Mouse (Mus musculus): ENCODE data around the gene Pofut1. TPM values are rescaled to one million over a fixed set of nuclear protein-coding genes. Genes with fewer than 3 reads are reported as not detected.
A peak's percentile ranks its signal among the peaks of the same experiment; 100 is the strongest.

Gene Pofut1
- 10 to 100 TPM; 21.8 to 25.0 TPM for total RNA-seq (2021)

DNA sequence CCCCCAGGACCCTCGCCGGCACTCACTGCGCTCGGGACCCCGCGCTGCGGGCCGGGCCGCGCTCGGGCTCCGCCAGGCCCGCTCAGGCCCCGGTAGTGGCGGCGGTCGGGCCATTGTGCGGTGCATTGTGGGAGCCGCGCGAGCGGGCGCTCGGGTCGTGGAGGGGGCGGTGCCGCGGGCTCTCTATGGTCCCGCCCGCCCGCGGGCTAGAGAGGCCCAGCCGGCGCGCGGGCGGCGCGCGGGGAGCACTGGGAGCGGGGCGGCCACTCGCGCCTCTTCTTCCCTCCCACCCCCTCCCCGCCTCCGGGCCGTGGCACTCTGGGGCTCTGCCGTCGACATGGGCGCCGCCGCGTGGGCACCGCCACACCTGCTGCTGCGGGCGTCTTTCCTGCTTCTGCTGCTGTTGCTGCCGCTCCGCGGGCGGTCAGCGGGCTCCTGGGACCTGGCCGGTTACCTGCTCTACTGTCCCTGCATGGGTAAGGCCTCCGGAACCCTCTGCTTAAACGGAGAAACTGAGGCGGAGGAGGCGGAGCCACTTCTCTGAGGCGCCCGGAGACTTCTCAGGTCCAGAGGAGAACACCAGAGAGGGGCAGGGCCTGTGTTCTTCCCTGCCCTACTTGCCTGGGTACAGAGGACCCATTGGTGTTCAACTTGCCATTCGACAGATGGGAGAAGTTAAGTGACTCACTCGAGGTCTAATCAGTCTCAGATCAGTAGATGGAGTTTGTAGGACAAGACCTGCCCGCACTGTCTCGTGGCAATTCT lies at the start of gene Pofut1, which contains the start of gene Plagl2:
Gene Pofut1 (plus strand): TSS at position 284 of the 765 bp plus-strand sequence.
Gene Plagl2 (minus strand): TSS at position 177 of the 765 bp plus-strand sequence.
- DNase-seq, result peak; percentile 91

DNA sequence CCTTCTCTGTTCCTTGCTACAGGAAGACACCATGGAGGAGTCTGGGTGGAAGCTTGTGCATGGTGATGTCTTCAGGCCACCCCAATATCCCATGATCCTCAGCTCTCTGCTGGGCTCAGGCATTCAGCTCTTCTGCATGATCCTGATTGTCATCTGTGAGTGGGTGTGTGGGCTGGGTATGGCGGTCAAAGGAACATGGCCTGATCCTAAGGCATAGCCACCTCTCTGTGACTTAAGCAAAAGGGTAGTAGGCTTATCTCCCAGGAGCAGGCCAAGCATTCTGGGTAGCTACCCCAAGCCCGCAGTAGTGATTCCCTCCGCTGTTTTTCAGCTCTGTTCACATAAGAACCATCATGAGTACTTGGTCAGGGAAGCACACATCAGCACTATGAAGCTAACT lies 47.1 kb upstream of the Pofut1 start:
- no peak for DNase-seq

DNA sequence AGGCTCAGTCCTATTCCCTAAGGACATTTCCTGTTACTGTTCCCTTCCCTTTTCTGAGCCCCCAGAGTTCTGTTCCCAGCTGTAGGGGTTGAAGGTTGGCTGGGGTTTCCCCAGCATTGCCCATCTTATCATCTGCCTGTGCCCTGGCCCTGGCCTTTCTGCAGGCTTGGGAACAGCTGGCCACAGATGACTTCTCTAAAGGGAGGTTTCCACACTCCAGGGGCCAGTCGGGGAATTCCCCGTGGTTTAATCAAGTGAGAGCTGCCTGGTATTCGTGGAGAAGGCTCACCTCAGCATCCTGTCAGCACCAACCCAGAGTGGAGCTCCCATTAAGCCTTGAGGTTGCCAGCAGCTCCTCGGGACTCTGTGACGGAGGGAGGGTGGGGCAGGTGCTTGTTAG lies 42.8 kb upstream of the Pofut1 start:
- no peak for DNase-seq

DNA sequence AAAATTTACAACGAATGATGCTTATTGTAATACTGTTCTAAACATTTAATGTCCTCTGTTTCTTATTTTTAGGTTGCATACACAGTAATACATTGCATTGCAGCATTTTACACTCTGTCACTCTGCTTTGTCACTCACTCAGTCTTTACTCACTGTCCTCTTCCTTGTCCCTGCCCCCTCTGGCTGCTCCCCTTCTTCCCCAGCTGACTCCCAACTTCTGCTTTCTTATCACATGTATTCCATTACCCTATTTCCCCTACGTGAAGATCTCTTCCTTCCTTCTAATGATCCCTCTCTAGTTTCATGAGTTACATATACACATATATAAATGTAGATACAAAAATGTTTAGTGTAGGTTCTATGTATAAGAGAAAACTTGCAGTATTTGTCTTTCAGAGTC lies 42.2 kb upstream of the Pofut1 start:
- no peak for DNase-seq

DNA sequence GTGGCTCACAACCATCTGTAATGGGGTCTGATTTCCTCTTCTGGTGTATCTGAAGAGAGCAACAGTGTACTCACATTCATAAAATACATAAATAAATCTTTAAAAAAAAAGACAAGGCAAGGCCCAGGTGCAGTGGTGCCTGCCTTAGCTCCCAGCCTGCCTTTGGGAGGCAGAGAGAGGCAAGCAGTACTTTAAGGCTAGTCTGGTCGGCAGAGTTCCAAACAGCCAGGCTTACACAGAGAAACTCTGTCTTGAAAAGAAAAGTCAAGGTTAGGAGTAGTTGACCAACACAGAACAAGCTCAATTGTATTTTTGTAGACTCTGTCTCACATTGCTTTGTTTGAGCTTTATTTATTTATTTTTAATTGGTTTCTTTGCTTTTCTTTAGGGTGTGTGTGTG lies 38.6 kb upstream of the Pofut1 start:
- DNase-seq, result no peak

DNA sequence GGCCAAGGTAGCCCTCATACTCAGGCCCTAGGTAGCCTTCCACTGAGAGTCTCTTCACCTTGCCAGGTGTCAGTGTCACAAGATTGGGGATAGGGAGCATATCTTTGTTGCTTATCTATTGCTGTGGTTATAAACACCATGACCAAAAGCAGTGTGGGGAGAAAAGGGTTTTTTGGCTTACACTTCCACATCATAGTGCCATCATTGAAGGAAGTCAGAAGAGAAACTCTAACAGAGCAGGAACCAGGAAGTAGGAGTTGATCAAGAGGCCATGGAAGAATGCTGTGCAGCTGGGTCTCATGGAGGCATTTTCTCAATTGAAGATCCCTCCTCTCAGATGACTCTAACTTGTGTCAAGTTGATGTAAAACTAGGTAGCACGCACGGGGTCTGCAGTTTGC lies 33.2 kb upstream of the Pofut1 start:
- DNase-seq, result no peak

- peak; percentile 43 for DNase-seq
Observed at GRCm38 (mm10) chr2:153209286-153209685, 32.0 kb upstream of the Pofut1 start.

- DNase-seq, result no peak
Observed at GRCm38 (mm10) chr2:153211451-153211850, 29.9 kb upstream of the Pofut1 start.

DNA sequence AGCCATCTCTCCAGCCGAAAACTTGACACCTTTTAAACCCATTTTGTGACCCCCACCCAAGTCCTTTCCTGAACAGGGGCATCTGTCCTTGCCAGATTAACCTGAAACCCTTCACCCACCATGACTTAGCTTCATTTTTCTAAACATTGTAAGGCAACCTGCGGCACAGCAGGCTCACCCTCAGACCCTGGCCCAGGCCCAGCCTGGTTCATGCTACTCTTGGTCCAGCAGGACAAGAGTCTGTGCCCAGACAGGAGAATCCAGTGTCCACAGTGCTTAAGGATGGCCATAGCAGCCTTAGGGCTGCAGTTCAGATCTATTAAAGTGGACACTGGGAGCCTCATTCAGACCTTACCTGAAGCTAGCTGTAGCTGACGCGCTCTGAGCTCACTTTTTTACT lies 28.0 kb upstream of the Pofut1 start:
- no peak for DNase-seq

DNA sequence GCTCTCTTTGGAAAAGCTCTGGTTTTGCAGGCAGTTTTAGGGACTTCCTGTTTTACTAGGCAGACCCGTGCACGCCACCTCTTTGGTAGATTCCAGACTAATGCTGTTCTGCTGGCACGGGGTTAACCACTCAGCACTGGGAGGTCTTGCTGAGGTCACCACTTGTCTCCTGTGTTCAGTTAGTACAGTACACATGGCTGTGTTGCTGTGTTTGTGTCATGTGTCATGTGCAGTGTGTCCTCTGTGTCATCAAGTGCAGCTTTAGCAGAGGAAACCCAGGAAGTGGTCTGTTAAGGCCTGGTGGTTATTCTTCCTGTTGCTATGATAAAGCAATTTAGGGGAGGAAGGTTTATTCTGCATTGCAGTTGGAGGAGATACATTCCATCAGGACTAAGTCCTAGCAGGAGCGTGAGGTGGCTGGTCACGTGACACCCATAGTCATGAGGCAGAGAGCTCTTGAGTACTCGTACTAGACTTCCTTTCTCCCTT lies 26.5 kb upstream of the Pofut1 start:
- DNase-seq, result no peak

DNA sequence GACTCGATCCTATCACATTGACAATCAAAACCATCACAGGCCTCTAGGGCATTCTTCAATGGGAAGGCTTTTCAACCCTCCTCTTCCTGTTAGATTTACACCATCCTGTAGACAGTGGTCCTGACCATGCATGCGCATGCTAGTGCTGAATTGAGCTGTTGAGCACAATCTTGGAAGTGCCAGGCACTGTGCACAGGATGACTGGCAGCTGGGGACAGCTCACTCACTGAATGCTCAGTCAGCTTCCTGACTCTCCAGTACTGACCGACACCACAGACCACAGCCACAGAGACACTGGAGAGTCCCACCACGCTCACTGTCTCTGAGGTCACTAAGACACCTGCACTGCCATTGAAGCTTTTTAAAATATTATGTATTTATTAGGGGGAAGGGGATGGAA lies 25.9 kb upstream of the Pofut1 start:
- no peak for DNase-seq

DNA sequence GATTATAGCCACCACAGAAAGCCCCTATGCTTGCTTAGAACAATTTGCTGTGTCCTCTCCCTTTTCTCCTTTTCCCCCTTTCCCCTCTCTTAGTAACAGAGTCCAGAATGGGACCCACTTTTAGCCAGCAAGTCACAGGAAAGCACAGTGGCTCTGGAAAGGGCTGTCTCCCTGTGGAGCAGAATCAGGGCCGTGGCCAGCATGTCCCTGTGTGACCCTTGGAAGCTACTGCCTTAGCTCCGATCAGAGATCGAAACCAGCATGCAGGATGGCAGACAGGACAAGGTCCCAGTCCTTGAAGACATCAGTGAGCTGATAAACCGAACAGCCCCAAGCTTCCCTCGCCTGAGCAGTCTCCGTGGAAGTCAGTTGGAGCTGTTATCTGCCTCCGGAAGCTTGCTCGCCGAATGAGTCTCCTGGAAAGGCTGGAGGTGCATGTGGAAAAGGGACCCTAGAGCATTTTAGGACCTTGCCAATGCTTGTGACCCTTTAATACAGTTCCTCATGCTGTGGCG lies 23.4 kb upstream of the Pofut1 start:
- DNase-seq, result no peak

DNA sequence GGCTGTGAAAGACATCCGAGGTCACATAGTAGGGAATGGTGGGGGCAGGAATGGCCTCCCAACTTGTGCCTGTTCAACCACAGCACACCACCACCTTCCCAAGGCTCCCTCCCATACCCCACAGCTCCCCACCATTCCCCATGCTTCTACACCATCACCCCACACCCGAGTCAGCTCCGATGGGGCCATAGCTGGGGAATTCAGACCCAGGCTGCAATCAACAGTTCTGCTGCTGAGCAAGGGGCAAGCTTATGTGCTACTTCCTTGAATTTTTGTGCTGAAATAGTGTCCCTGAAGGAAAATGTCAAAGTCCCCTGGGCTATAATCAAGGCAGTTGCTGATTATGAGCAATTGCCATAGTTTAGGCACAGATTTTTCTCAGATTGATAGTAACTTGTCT lies 22.8 kb upstream of the Pofut1 start:
- DNase-seq, result no peak

GRCm38 (mm10) chr2:153221620-153222019 lies 19.7 kb upstream of the Pofut1 start:
- no peak for DNase-seq

DNA sequence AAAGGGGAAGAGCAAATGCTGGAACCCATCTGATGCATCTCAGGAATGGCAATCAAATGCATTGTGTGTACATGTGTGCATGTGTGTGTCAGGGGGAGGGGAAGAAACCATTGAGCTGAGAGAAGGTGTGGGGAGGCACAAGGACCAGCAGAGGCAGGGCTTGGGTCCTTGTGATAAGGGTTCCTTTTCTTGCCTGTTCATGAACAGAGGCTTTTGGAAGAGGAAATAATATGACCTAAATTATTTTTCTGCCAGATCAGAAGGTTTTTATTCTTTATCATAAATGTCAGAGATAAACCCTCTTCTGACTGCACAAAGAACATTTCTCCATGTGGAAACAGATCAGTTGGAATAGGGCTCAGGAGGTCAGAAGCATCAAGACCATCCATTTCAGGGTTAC lies 19.2 kb upstream of the Pofut1 start:
- no peak for DNase-seq

GRCm38 (mm10) chr2:153222566-153222965 lies 18.8 kb upstream of the Pofut1 start:
- no peak for DNase-seq

DNA sequence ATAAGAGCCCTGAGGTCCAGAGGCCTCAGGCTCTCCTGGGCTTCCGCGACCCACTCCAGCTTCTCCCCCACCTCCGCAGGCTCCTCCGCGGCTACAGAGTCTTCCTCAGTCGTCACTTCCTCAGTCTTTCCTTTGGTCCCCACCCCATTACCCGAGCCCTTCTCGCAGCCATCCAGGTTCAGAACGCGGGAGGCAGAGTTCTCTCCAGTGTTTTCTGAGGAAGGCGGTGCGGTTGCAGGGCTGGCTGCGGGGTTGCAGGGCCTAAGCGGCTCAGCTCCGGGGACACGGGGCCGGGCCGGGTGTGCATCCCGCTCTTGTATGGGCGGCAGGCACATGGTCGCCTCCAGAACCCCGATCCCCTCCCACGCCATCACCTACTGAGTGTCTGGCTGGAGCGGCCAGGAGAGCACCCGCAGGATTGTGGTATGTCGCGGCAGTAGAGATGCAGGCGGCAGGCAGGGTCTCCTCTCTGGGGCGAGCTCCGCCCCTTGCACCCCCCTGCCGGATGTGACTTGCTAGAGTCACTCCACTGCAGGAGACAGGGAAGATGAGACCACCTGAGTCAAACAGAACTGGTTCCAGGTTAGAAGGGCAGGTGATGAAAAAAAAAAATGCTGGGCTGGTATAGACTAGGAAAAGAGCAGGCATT lies 16.3 kb upstream of the Pofut1 start, which contains the start of gene Tspyl3:
Gene Tspyl3 (minus strand): TSS at position 496 of the 649 bp plus-strand sequence.
- DNase-seq, result peak; percentile 38

DNA sequence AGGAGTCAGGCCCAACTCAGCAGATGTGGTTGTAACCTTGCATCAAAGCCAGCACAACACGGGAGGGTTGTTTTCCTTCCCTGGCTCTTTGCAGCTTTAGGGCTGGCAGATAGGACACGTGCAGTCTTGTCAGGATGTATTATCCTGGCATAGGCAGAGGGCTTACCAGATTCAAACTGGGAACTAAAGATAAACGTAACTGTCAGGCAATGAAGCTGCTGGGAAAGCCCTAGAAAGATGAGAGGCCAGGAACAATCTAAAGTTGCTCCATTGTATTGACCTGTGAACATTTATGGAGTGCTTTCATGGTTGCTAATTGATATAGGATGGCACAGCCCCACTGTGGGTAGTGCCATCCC lies 15.8 kb upstream of the Pofut1 start:
- DNase-seq, result no peak

GRCm38 (mm10) chr2:153227959-153228358 lies 13.4 kb upstream of the Pofut1 start:
- DNase-seq, result no peak

- DNase-seq, result no peak
Observed at GRCm38 (mm10) chr2:153228523-153228922, 12.8 kb upstream of the Pofut1 start.

GRCm38 (mm10) chr2:153237193-153237592 lies 4.1 kb upstream of the Pofut1 start:
- no peak for DNase-seq

GRCm38 (mm10) chr2:153237891-153238290 lies 3.4 kb upstream of the Pofut1 start:
- DNase-seq, result no peak

DNA sequence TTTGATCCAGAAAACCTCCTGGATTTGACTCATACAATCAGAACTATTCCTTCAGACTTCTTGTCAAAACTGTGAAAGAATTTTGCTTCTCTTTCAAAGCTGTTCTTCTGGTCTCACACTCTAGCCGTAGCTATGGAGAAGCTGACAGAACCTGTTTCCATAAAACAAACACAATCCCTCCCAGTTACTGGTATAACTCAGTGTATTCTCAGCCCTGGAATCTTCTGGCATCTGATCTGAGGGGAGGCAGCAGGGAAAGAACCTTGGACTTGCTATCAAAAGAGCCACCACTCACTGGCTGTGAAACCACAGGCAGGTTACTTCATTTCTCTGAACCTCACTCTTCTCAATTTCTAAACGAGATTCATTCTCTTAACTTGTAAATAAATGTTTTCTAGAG lies 2.9 kb upstream of the Pofut1 start:
- DNase-seq, result no peak
